Mouse (Mus musculus): ENCODE results near the gene Gmcl1. TPM values are rescaled to one million over a fixed set of nuclear protein-coding genes. Genes with fewer than 3 reads are reported as not detected.

The Gmcl1 gene
- polyA plus RNA-seq, 1 experiment from 2014 or later, result 11.6 TPM

GRCm38 (mm10) chr6:86665560-86666307 is 67.4 kb downstream of the Gmcl1 start:
- H3K4me2 ChIP-seq (replicated peaks; ENCODE audit: low read depth), result 0 out of 2 replicates have a peak overlapping the region, but pooled peaks have one; percentile 9
- DNase-seq (ENCODE audit: low spot score), result no peak

GRCm38 (mm10) chr6:86665076-86665475 is 68.1 kb downstream of the Gmcl1 start:
- Histone ChIP-seq H3K4me1 (replicated peaks; ENCODE audit: control insufficient read depth, insufficient read depth) (no peaks in the 10 kb centered on the region), H3K4me2 (replicated peaks; ENCODE audit: low read depth) (no peak overlapping the region), H3K27ac (replicated peaks) (no peak overlapping the region), H3K27me3 (ENCODE audit: control insufficient read depth, insufficient read depth, low read length) (no peaks in the 10 kb centered on the region), H3K9ac (ENCODE audit: low read length) (no peak overlapping the region), H3K36me3 (ENCODE audit: control insufficient read depth, insufficient read depth, low read length) (peaks cover 9% of the 10 kb centered on the region; the same call in 1 of the 2 replicates), H3K4me3 (ENCODE audit: low read depth, low read length) (no peak overlapping the region), H3K9me3 (ENCODE audit: control insufficient read depth, low read length) (no peaks in the 10 kb centered on the region)
- no peak for TF ChIP-seq EP300 (optimal IDR thresholded peaks at IDR 0.05)
- ATAC-seq (ENCODE audit: low FRiP score, low TSS enrichment) (no peak), DNase-seq (ENCODE audit: low spot score) (no peak)
- 74% methylated on average over 5 of the region's 5 CpGs for WGBS

More at GRCm38 (mm10) chr6:86665560-86666307, 67.4 kb downstream of the Gmcl1 start:
- no peak overlapping the region for H3K4me3 ChIP-seq (ENCODE audit: low read depth, low read length)
- H3K27me3 ChIP-seq (ENCODE audit: control insufficient read depth, insufficient read depth, low read length), result no peaks in the 10 kb centered on the region
- H3K9me3 ChIP-seq (ENCODE audit: control insufficient read depth, low read length), result no peaks in the 10 kb centered on the region
- ATAC-seq (ENCODE audit: low FRiP score, low TSS enrichment), result no peak
- H3K9ac ChIP-seq (ENCODE audit: low read length), result no peak overlapping the region
- 76% methylated on average over 17 of the region's 17 CpGs for WGBS
- no peaks in the 10 kb centered on the region for H3K4me1 ChIP-seq (replicated peaks; ENCODE audit: control insufficient read depth, insufficient read depth)
- TF ChIP-seq CTCF (IDR thresholded peaks at IDR 0.05; ENCODE audit: low read depth) (no peak), EP300 (optimal IDR thresholded peaks at IDR 0.05) (no peak)
- H3K36me3 ChIP-seq (ENCODE audit: control insufficient read depth, insufficient read depth, low read length), result peaks cover 9% of the 10 kb centered on the region; the same call in 1 of the 2 replicates
- no peak overlapping the region for H3K27ac ChIP-seq (replicated peaks)

GRCm38 (mm10) chr6:86660161-86660877 is 72.9 kb downstream of the Gmcl1 start:
- no peaks in the 10 kb centered on the region for H3K4me1 ChIP-seq (replicated peaks; ENCODE audit: control insufficient read depth, insufficient read depth)
- peaks cover 9% of the 10 kb centered on the region for H3K36me3 ChIP-seq (ENCODE audit: control insufficient read depth, insufficient read depth, low read length)
- TF ChIP-seq CTCF (IDR thresholded peaks at IDR 0.05; ENCODE audit: low read depth) (no peak), EP300 (optimal IDR thresholded peaks at IDR 0.05) (no peak)
- no peaks in the 10 kb centered on the region for H3K27me3 ChIP-seq (ENCODE audit: control insufficient read depth, insufficient read depth, low read length)
- no peak overlapping the region for H3K4me3 ChIP-seq (ENCODE audit: low read depth, low read length)
- H3K9me3 ChIP-seq (ENCODE audit: control insufficient read depth, low read length), result no peaks in the 10 kb centered on the region
- 73% methylated on average over 9 of the region's 9 CpGs for WGBS
- H3K27ac ChIP-seq (replicated peaks), result no peak overlapping the region
- ATAC-seq (ENCODE audit: low FRiP score, low TSS enrichment) (no peak), DNase-seq (ENCODE audit: low spot score) (no peak)
- H3K9ac ChIP-seq (ENCODE audit: low read length), result no peak overlapping the region
- H3K4me2 ChIP-seq (replicated peaks; ENCODE audit: low read depth), result no peak overlapping the region

GRCm38 (mm10) chr6:86658501-86658900 is 74.7 kb downstream of the Gmcl1 start:
- Histone ChIP-seq H3K36me3 (ENCODE audit: control insufficient read depth, insufficient read depth, low read length) (peaks cover 12% of the 10 kb centered on the region), H3K9ac (ENCODE audit: low read length) (no peak overlapping the region), H3K27ac (replicated peaks) (no peak overlapping the region), H3K9me3 (ENCODE audit: control insufficient read depth, low read length) (no peaks in the 10 kb centered on the region), H3K4me3 (ENCODE audit: low read depth, low read length) (no peak overlapping the region), H3K4me1 (replicated peaks; ENCODE audit: control insufficient read depth, insufficient read depth) (no peaks in the 10 kb centered on the region), H3K27me3 (ENCODE audit: control insufficient read depth, insufficient read depth, low read length) (no peaks in the 10 kb centered on the region), H3K4me2 (replicated peaks; ENCODE audit: low read depth) (no peak overlapping the region)
- TF ChIP-seq CTCF (IDR thresholded peaks at IDR 0.05; ENCODE audit: low read depth), result no peak
- TF ChIP-seq EP300 (optimal IDR thresholded peaks at IDR 0.05), result no peak
- DNase-seq (ENCODE audit: low spot score) (no peak), ATAC-seq (ENCODE audit: low FRiP score, low TSS enrichment) (no peak)
- 74% methylated on average over 3 of the region's 3 CpGs for WGBS

GRCm38 (mm10) chr6:86654270-86654916 is 78.8 kb downstream of the Gmcl1 start:
- Histone ChIP-seq H3K36me3 (ENCODE audit: control insufficient read depth, insufficient read depth, low read length) (peaks cover 18% of the 10 kb centered on the region), H3K27ac (replicated peaks) (no peak overlapping the region), H3K4me1 (replicated peaks; ENCODE audit: control insufficient read depth, insufficient read depth) (no peaks in the 10 kb centered on the region), H3K9me3 (ENCODE audit: control insufficient read depth, low read length) (no peaks in the 10 kb centered on the region), H3K4me3 (ENCODE audit: low read depth, low read length) (no peak overlapping the region), H3K27me3 (ENCODE audit: control insufficient read depth, insufficient read depth, low read length) (no peaks in the 10 kb centered on the region), H3K9ac (ENCODE audit: low read length) (no peak overlapping the region), H3K4me2 (replicated peaks; ENCODE audit: low read depth) (no peak overlapping the region)
- ATAC-seq (ENCODE audit: low FRiP score, low TSS enrichment), result peak; percentile 62
- WGBS, result 74% methylated on average over 9 of the region's 9 CpGs
- TF ChIP-seq CTCF (IDR thresholded peaks at IDR 0.05; ENCODE audit: low read depth), result peak; percentile 48
- no peak for TF ChIP-seq EP300 (optimal IDR thresholded peaks at IDR 0.05)
- DNase-seq (ENCODE audit: low spot score), result no peak
